Mouse (Mus musculus): ENCODE measurements at regions not wholly inside any gene's neighbourhood (a gene's known extent, or its start where the extent isn't known, plus 50 kb on each side); places are given as distances from the start of the nearest gene placed in this dataset.

GRCm38 (mm10) chr9:113567705-113568104 lies 140.4 kb downstream of the Pdcd6ip start:
- no peak for TF ChIP-seq CTCF (IDR thresholded peaks at IDR 0.05; ENCODE audit: low read depth)
- TF ChIP-seq EP300 (IDR thresholded peaks at IDR 0.05; ENCODE audit: low read depth), result no peak

Measured in liver, postnatal 0 days (tissue).